Mouse (Mus musculus): Measurements from ENCODE around the gene Eps8. TPM values are rescaled to one million over a fixed set of nuclear protein-coding genes. Genes with fewer than 3 reads are reported as not detected.

Gene Eps8
- total RNA-seq (2023) = 14.8 to 23.2 TPM (median 18.4 TPM) in 4 replicates

DNA sequence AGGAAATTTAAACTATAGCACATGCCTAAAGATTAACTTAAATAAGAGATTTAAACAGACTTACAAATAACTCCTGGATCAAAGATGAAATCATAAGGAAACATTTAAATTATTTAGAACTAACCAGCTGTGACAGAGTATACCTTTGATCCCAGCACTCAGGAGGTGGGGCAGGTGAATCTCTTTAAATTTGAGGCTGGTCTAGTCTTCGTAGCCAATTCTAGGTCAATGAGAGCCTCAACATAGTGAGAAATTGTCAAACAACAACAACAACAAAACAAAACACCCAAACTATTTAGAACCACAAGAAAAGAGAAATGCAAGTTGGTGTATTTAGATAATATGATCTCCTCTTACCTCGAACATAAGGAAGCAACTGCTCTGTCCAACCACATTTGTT lies at the start of gene Eps8:
Eps8 (minus strand) TSS at position 101 of the 400 bp plus-strand sequence.

Other genes starting within 250 kb of the Eps8 start
- gene Strap, start 80.2 kb upstream of the Eps8 start, total RNA-seq (2023) = 92.6 to 126 TPM (median 107 TPM) in 4 replicates
- 27.3 to 31.6 TPM (median 29.2 TPM) in 4 replicates for gene Dera, start 99.7 kb upstream of the Eps8 start, total RNA-seq (2023)